1 mouse cellular context compared by ENCODE assay signal in the genomic region with DNA sequence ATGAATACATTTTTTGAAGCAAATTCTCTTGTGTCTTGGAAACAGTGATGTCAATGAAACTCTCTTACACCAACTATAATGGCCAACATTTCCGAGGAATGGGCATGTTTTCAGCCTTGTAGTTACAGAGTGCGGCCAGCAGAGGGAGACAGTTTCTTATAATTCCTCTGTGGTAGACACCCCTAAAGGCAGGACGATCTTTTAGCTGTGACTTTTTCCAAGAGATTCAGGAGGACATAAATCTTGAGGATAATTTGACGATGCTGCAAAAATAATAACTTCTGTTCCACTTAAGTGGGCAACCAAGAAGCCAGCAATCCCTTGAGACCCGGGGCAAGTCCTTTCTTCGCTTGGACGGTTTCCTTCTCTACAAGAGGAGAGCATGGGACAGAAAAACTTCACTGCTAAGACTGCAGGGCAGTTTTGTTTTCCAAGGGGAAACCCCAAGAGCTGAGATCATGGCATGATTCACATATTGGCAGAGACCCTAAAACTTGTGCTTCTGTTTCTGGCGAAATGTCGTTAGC.
A peak's percentile ranks its signal among the peaks of the same experiment; 100 is the strongest.
TF ChIP-seq lines count a peak whose summit lies in the region.

No protein-coding gene starts in this region.

TF ChIP-seq in MEL, 35 proteins besides CTCF, POLR2A, EP300 and RAD21 (continued from another document):
- peak; percentile 48; the same call in 1 of the 2 replicates for TF ChIP-seq ZNF384 (IDR thresholded peaks at IDR 0.05; ENCODE audit: low read depth, low read length)
- 0 out of 2 replicates have a peak, but pooled peaks have one; percentile 9 for TF ChIP-seq NRF1 (IDR thresholded peaks at IDR 0.05; ENCODE audit: insufficient read depth, low read depth, low read length, poor library complexity, severe bottlenecking)
- TF ChIP-seq HCFC1 (IDR thresholded peaks at IDR 0.05; ENCODE audit: low read depth, low read length) = peak; percentile 53
- TF ChIP-seq CHD1 (IDR thresholded peaks at IDR 0.05; ENCODE audit: low read depth, low read length) = no peak
- TF ChIP-seq SMC3 (IDR thresholded peaks at IDR 0.05; ENCODE audit: low read depth, low read length) = peak; percentile 85
- TF ChIP-seq MYC (IDR thresholded peaks at IDR 0.05; ENCODE audit: low read depth, low read length) = no peak
- peak; percentile 42; the same call in 1 of the 2 replicates for TF ChIP-seq BHLHE40 (IDR thresholded peaks at IDR 0.05; ENCODE audit: borderline replicate concordance, low read depth, low read length)
- TF ChIP-seq CHD2 (IDR thresholded peaks at IDR 0.05; ENCODE audit: low read length) = no peak
- TF ChIP-seq RCOR1 (IDR thresholded peaks at IDR 0.05; ENCODE audit: low read depth, low read length) = 0 out of 2 replicates have a peak, but pooled peaks have one; percentile 36
- 0 out of 2 replicates have a peak, but pooled peaks have one; percentile 8 for TF ChIP-seq TCF12 (IDR thresholded peaks at IDR 0.05; ENCODE audit: low read depth, low read length)
- peak; percentile 84 for TF ChIP-seq ZC3H11A (IDR thresholded peaks at IDR 0.05; ENCODE audit: low read depth, low read length)
- TF ChIP-seq MAZ (IDR thresholded peaks at IDR 0.05; ENCODE audit: low read depth, low read length) = 0 out of 2 replicates have a peak, but pooled peaks have one; percentile 57
- TF ChIP-seq ETS1 (IDR thresholded peaks at IDR 0.05; ENCODE audit: low read depth, low read length) = 0 out of 2 replicates have a peak, but pooled peaks have one; percentile 29
